Mouse (Mus musculus): Measurements from ENCODE around the gene Cga. TPM values are rescaled to one million over a fixed set of nuclear protein-coding genes. Genes with fewer than 3 reads are reported as not detected.

Gene Cga
- total RNA-seq, 2 experiments from 2014 or later, result 2.5 TPM; not detected in 1

Other genes starting within 250 kb of the Cga start
- gene Slc35a1, start 206.3 kb upstream of the Cga start, total RNA-seq (2014; fragmentation: Nextera tagmentation), result 24.4 and 26.3 TPM in 2 replicates
- gene Slc35a1, start 206.3 kb upstream of the Cga start, total RNA-seq (2017), result 24.8 and 29.1 TPM in 2 replicates
- not detected in 2 replicates for gene Cfap206, start 163.6 kb upstream of the Cga start, total RNA-seq (2014; fragmentation: Nextera tagmentation)
- gene Cfap206, start 163.6 kb upstream of the Cga start, total RNA-seq (2017), result not detected in 2 replicates
- not detected in 2 replicates for gene Gm136, start 137.5 kb upstream of the Cga start, total RNA-seq (2014; fragmentation: Nextera tagmentation)
- gene Gm136, start 137.5 kb upstream of the Cga start, total RNA-seq (2017), result not detected in 2 replicates
- 48.8 and 60.4 TPM in 2 replicates for gene Smim8, start 115.4 kb upstream of the Cga start, total RNA-seq (2014; fragmentation: Nextera tagmentation)
- gene Smim8, start 115.4 kb upstream of the Cga start, total RNA-seq (2017), result 38.2 and 62.6 TPM in 2 replicates
- gene Zfp292, start 10.8 kb upstream of the Cga start, total RNA-seq (2014; fragmentation: Nextera tagmentation), result 25.4 and 35.3 TPM in 2 replicates
- gene Zfp292, start 10.8 kb upstream of the Cga start, total RNA-seq (2017), result 21.8 and 37.4 TPM in 2 replicates